Mouse (Mus musculus) large intestine, adult 2 months (tissue): ENCODE data around the gene Klhl7. TPM values are rescaled to one million over a fixed set of nuclear protein-coding genes. Genes with fewer than 3 reads are reported as not detected.

ENCODE experiments used
- DNase-seq: peaks from one replicate; pipeline ENCODE4 v3.0.0-alpha.2; 2012; ENCODE audit warnings: low read depth, low spot score
- WGBS: fragments of 180-500 bp; shearing (Covaris S2); methylation state at CpG from one replicate; pipeline ENCODE4 v1.1.7; 2018; 5-methylcytosine and 5-hydroxymethylcytosine counted together
- polyA plus RNA-seq: library from polyadenylated mRNA; depleted of rRNA; stranded (reverse); fragments of >200 nt; gene quantifications from 2 replicates; pipeline ENCODE4 v1.2.3, GENCODE M21; 2012; rRNA removed

Klhl7 gene
- polyA plus RNA-seq, 1 experiment = 1.2 TPM

DNA sequence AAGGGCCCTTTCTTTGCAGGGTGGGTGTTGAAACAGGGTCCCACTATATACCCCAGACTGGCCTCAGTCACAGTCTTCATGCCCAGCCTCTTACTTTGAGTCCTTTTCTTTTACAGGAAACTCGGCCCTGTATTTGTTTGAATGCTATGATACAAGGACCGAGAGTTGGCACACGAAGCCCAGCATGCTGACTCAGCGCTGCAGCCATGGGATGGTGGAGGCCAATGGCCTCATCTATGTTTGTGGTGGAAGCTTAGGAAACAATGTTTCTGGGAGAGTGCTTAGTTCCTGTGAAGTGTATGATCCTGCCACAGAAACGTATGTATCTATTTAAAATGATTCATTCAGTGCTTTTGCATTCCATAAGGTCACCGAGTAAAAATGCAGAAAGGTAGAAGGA is 56.4 kb downstream of the Klhl7 start:
- DNase-seq = no peak
- WGBS = 93% methylated on average over 6 of the region's 6 CpGs

DNA sequence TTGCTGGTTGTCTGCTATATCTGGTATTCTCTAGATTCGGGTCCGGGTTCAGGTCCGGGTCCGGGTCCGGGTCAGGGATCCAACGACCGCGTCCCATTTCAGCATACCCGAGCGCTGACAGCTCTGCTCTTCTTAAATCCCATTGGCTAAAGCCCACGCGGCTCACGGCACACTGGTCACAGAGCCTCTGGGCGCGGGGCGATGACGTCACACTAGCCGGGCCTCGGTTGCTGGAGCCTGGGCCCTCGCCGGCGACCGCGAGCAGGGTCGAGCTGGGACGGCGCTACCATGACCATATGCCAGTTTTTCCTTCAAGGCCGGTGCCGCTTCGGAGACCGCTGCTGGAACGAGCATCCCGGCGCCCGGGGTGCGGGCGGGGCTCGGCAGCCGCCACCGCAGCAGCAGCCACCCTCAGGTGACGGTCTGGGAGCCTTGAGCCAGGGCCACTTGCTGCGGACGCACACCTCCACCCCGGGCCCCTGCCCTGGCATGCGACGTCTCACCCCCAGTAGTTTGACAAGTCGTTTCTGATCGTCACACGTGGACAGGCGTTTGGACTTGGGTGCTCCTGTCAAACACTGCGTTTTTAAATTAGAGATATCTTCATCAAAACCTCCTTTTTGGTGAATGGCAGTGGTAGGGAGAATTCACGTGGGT is 64.5 kb downstream of the Klhl7 start, which contains the start of gene Nupl2:
Nupl2 (plus strand) TSS at position 175 of the 657 bp plus-strand sequence.
- peak; percentile 75 for DNase-seq
- under 1% methylated on average over 52 of the region's 52 CpGs for WGBS

DNA sequence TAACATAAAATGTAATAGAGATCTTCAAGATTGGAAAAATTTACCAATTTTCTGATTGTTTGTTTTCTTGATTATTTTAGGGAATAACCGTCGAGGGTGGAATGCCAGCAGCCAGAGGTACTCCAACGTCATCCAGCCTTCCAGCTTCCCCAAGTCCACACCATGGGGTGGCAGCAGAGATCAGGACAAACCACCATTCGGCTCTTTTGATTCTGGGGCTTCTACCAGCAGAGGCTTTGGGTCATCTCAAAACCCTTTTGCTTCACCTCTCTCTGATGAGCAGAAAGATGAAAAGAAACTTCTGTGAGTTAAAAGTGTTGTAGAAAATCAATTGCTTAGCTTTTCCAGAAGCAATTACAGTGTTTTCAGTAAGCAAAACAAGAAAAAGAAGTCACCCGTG is 66.9 kb downstream of the Klhl7 start:
- WGBS = 48% methylated on average over 5 of the region's 5 CpGs
- DNase-seq = no peak

DNA sequence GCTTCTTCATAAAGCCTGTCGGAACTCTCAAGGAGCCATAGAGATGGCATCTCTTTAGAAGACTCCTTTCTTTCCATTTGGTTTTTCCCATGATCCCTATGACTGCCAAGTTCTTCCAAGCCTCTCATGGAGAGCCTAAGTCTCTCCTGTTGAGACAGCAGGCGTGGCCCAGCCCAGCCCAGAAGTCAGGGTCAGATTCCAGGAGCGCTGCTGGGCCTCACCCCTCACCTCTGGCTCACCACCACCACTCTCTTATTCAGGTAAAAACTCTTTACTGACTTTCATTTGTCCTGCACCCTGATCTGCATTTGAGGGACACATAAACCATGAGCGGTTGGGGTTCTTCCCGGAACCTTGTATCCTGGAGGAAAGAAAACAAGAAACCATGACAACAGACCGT is 69.5 kb downstream of the Klhl7 start:
- 81% methylated on average over 6 of the region's 6 CpGs for WGBS
- no peak for DNase-seq

DNA sequence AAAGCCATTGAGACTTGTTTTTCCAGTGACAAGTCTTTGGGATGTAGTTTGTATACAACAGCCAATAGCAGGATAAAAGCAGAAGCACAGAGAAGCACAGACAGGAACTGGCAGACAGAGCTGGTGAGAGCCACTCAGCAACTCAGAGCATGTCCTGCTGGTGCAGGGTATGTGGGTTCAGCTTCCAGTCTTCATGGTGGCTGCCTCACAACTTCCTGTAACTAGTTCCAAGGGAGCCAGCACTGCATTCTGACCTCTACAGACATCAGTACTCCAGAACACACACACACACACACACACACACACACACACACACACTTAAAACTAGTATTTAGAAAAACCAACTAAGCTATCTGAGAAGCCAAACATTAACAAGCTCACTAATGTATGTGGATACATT is 71.7 kb downstream of the Klhl7 start:
- DNase-seq = no peak

DNA sequence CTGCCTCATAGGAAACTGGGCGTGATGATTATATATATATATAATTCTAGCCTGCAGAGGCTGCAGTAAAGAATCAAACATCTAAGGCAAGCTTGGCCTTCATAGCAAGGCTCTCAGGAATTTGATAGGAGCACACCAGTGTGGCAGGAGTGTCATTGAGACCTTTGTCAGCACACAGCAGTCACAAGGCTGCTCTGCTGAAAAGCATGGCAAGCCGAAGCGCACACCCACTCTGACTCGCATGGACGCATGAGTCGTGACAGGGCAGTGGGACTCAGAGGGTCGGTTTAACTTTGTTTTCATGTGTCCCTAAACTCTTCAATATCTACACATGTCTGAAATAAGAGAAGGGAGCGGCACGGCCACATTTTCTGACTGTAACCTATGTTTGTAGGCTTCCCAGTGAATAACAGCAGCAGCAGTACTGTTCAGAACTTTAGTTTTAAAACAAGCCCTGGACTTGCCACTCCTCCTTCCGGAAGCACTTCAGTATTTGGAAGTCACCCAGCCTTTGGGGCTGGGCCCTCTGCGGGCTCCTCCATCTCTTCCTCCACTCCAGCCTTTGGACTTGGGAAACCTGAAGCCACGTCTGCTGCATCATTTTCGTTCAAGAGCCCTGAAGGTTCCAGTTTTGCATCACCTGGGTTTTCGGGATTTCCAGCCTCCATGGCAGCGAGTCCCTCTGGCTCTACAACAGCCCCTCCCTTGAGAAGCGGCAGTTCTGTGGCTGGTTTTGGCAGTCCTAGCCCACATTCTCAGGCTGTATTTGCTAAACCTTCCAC is 81.3 kb downstream of the Klhl7 start:
- DNase-seq = no peak
- 89% methylated on average over 16 of the region's 16 CpGs for whole genome bisulfite sequencing

DNA sequence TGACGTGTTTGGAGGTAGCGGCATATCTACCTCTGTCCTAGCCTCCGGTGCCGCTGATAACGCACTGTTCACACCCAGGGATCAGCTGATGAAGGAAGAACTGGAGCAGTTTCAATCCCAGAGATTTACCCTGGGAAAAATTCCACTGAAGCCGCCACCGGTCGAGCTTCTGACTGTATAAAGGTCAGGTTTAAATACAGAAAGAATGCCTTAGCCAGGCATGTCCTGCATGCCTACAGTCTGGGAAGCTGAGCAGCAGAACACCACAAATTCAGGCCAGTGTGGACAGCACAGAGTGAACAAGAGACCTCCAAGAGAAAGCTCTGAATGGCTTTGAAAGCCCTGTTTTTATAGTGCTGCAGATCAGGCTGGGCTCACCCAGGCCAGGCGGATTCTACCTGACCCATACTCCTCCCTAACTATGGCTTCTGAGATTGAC is 81.9 kb downstream of the Klhl7 start:
- WGBS = 88% methylated on average over 9 of the region's 9 CpGs
- no peak for DNase-seq

DNA sequence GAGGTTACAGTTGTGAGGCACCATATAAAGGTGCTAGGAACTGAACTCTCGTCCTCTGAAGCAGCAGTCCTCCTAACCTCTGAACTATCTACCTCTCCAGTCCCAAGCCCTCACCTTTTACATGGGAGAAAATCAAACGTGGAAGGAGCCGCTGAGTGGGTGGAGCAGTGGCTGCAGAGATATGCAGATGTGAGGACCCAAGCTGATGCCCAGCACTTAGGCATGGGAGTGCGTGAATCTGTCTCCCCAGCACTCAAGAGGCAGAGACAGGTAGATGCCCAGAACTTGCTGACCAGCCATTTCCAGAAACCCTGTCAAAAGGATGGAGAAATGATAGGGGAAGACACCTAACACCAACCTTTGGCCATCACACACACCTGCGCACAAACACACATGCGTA is 82.7 kb downstream of the Klhl7 start:
- DNase-seq = no peak
- 89% methylated on average over 6 of the region's 6 CpGs for WGBS

DNA sequence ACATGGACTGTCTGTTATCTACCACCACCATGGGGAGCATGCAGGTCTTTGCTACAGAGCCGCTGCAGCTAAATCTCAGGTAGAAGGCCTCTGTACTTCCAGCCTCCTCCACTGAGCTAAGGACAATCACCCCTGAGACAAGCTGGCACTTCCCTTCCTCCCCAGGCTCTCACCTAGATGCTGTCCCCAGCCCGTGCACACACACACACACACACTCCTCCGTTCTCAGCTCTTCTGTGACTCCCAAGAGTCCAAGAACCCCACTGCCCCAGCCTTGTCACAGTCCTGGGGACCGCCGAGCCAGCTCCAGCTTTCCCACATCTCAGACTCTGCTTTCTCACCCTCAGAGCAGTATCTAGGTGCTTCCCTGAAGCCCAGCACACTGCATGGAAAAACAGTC is 83.6 kb downstream of the Klhl7 start:
- WGBS = 91% methylated on average over 5 of the region's 5 CpGs
- no peak for DNase-seq

DNA sequence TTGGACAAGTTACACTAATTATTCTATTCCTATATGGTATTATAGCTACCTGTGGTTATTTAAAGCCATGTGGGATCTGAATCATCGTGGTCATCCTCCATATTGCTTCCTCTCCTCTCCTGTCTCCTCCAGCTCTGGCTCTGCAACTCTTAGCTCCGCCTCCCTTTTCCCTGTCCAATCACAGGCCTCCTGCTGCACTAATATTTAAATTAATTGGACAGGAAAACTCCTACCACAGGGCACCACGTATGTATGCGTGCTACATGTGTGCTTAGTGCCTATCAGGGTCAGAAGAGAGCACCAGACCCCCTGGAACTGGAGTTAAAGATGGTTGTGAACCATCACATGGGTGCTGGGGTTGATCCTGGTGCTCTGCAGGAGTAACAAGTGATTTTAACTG is 88.1 kb downstream of the Klhl7 start:
- WGBS = 78% methylated on average over 4 of the region's 4 CpGs
- DNase-seq = no peak

DNA sequence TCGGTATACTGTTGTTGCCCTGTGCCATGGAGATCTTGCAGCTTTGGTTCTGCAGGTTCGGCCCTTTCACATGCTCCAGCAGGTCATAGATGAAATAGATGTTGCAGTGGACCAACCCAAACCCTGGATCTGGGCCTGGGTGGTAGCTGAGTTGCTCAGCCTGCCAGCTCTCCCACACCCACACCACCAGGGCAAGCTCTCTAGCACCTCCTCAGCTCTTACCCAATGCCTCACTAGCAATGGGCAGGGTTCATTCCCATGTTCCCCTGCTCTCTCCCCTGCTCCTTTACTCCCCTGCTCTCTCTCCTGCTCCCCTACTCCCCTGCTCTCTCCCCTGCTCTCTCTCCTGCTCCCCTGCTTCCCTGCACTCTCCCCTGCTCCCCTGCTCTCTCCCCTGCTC is 91.4 kb downstream of the Klhl7 start:
- no peak for DNase-seq
- 82% methylated on average over 2 of the region's 2 CpGs for WGBS

DNA sequence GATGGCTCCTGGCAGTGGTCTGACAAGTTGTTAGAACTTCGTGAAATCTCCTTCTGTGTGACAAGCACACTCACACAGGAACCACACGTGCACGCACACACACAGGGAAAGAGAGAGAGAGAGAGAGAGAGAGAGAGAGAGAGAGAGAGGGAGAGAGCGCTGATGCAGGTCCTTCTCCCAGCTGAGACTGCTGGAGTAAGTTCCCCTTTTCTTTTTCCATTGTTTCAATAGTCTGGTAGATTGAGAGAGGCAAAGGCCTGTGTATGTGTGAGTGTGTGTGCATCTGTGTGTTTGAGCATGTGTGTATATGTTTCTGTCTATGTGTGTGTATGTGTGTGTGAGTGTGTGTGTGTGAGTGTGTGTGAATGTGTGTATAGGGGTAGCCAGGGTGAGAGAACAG is 100.6 kb downstream of the Klhl7 start:
- no peak for DNase-seq
- 79% methylated on average over 4 of the region's 4 CpGs for WGBS

DNA sequence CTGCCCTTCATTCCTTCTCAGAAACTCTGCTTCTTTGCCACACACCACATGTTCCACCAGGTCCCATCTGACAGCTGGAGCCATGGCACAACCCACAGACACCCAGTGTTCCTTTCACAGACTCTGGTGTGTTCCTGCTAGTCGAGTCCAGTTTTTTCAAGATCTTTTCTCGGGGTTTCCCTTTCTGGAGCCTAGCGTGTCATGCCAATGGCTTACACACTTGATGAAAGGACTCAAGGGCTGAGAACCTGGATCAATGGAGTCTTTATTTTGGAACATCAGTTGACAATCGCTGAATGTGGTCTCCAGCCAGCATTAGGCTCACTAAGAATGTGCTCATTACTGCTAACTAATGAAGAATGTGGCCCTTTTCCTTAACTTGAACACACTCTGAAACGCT is 102.1 kb downstream of the Klhl7 start:
- WGBS = 82% methylated on average over 5 of the region's 5 CpGs
- DNase-seq = no peak

DNA sequence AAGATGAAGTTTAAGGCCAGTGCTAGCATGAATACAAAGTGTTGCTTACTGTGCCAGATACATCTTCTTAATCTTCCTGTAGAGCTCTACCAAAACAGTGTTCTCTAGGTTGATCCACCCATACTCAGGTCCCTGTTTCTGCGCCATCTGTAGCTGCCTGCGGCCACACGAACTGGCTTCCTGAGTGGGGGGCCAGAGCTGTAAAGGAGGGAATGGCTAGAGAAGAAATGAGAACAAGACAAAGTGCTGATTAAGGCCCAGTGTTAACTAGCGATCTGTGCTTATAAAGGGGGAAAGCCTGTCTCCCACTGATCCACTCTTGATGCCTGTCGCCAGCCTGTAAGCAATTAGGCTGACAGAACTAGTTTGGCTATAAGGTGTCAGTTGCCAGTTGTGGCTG is 102.9 kb downstream of the Klhl7 start:
- DNase-seq = no peak
- WGBS = 81% methylated on average over 5 of the region's 5 CpGs

DNA sequence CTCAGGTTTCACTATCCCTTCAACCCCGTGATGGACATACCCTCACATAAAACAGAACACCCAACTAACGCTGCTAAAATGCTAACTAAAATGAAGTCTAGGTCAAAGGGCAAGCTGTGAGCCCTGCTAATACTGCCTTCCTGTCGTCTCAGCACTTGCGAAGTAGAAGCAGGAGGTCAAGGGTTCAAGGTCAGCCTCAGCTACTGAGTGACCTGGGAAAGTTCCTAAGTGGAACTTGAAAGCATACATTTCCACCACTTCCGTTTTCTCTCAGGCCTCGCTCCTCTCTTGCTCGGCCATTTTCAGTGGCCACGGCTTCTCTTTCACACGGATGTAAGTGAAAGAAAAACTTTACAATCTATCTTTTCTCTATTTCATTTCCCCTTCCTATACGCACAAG is 107.6 kb downstream of the Klhl7 start:
- DNase-seq = no peak
- WGBS = 78% methylated on average over 10 of the region's 10 CpGs

DNA sequence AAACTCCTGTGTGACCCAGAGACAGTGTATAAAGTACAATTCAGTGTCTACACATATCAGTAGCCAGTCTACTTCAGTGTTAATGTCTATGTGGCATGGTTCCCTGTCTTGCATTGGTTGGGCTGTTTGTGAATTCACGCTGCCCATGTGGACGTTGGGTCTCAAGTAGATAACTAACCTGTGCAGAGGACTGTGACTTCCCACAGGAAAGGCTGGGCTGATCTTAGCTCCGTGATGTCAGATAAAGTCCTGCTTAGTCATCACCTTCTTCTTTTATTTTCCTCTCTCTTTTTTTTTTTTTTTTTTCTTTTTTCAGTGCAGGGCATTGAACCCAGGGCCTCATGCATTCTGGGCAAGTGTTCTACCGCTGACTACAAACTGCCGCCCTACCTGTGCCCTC is 108.1 kb downstream of the Klhl7 start:
- 93% methylated on average over 5 of the region's 5 CpGs for WGBS
- no peak for DNase-seq

Other genes starting within 250 kb of the Klhl7 start
- 2.5 and 2.8 TPM in 2 replicates for gene Fam126a, start 69.9 kb upstream of the Klhl7 start, polyA plus RNA-seq
- 3.8 and 4.5 TPM in 2 replicates for gene Nupl2, start 64.4 kb downstream of the Klhl7 start, polyA plus RNA-seq